Mouse (Mus musculus) 3134 (cell line): ENCODE results near the gene Cpne2.

ENCODE experiments used
- DNase-seq: peaks from one replicate; pipeline ENCODE4 v3.0.0-alpha.2; 2011; ENCODE audit warnings: low spot score; ENCODE audit not compliant: insufficient read length; ENCODE audit errors: extremely low read depth

Cpne2 gene

DNA sequence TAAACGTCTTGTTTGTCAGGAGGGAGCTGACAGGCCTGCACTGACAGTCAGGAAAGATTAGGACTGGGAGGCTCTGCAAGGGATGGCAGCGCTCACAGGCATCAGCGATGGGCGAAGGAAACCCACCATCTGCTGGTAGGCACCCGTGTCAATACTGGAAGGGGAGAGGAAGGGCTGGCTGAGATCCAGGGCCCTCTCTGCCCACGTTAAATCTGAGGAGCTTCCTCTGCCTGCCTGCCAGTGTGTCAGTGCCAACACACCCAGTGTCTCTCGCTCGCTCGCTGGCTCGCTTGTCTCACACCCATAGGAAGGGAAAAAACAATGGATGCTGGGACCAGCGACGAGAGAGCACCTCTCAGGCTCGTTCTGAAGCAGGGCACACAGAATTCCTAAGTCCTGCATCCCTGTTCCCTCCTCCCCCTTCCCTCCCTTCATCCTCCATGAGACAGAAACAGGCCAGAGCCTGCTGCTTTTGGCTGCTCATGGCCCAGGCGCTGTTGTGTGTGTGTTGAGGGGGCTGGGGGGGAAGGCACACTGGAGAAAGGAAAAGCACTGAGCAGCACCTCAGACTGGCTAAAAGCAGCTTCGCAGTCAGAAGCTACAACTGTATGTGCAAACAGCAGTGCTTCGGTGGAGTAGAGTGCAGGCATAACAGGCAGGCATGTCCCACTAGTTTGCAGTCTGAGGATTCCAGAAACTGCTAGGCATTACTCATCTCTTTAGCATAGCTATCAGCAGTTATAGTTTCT, 41.5 kb downstream of the Cpne2 start:
- no peak for DNase-seq

DNA sequence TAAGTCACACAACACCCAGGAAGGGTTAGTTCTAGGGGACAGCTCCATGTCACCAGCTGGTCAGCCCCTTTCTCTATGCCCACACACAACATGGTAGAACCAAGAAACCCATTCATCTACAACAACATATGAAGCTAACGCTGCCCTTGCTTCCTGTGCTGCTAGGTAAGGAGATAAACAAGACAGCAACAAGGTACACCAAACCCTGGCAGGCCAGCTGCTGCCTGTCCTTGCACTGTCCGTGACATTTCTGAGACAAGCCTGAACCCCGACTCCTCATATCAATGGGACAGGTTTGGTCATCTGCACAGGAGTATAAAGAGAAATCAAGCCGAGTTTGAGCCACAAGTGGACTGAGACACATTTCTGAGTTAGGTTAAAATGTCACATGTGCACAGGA, 42.4 kb downstream of the Cpne2 start:
- no peak for DNase-seq

DNA sequence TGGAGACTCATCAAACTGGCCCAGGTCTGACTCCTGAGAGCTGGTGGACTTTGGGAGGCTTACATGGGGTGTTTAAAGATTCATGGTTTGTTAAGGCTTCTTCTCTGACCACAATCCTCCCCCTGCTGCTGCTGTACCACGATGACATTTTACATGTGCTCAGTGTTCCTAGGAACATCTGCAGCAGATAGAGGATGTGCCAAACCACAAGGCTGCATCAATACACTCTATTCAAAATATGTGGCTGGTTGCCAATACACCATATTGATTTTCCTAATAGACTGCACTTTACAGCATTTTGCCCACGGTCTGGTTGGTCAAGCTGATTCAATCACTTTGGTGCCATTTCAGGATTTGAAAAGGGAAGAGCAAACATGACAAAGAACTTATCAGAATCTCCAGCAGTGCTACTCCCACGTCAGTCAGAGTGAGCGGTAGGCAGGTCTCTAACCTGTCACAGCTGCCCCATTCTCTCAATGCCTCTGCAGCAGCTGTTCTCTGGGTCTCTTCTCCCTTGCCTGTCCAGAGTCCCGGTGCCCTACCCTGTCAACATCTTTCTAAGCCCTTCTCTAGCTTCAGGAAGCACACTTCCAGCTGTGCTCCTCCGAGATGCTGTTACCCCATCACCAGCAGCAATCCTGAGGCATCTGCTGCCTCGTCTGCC, 49.2 kb downstream of the Cpne2 start:
- no peak for DNase-seq

DNA sequence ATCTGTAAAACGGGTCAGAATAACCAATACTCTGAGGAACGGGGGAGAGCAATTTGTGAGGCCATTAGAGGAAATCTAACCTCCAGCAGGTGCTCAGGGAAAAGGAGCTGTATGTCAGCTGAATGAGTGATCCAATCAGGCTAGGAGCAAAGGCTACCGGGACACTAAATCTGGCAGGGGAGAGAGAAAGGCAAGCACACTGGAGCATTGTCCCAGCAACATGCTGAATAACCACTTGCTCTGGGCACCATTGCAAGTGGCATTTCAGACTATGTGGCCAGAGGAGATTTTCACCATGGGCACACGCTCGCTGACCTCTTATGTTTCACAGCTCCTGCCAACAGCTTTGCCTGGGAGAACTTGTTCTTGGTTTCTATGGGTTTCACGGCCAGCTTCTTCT, 49.8 kb downstream of the Cpne2 start:
- DNase-seq: no peak

DNA sequence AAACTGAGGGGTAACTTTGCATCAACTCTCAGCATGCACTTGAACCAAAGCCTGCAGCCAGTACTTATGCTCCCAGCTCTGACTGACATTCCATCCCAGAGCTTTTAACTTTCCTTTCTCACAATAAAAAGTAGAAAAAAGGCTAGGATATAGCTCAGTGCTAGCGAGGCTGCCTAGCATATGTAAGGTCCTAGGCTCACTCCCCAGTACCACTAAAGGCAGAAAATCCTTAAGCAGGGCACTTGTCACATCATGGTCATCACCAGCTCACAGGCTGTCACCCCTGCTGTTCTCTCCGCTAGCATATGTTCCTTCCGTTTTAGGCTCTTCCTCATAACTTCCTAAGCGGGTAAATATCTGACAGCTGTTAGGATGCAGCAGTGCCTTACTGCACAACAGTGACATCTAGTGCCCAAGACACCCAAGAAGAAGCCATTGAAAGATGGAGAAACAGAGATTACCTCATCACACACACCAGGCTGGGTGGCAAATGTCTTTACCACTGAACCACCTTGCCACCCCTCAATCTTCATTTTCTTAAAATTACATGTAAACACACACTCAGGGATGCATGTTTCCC, 51.5 kb downstream of the Cpne2 start:
- DNase-seq: no peak

DNA sequence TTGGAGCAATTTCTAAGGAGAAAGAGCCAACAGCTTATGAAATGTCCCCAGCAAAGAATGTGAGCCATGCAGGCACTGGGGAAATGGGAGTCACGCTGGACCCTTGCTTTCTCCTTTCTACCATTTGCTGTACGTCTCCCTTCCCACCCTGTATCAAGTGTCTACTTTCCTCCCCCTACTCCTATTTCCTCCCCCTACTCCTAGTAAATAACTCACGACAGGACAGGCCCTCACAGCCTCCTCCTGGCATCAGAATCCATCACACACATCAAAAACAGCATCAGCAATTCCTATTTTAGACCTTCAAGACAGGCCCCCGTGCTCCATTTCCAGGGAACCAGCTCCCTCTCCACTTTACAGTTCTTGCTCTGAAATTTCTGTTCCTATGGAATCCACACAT, 58.9 kb downstream of the Cpne2 start:
- no peak for DNase-seq

DNA sequence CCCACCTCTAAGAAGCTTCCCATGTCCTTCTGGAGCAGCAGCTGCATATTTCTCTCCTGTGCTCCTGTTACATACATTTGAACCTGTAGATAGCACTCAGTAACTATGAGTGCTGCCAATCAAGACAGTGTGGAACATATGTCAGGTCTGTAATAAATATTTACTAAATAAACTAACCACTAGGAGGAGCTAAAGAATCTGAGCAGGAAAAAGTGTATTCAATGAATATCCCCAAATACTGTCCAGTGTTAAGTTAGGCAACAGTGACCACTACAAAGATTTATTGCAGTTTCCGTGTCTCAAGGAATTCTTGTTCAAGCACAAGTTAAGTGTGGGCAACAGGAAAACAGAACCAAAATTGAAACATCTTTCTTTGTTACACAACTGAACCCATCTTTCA, 61.4 kb downstream of the Cpne2 start:
- DNase-seq: no peak

DNA sequence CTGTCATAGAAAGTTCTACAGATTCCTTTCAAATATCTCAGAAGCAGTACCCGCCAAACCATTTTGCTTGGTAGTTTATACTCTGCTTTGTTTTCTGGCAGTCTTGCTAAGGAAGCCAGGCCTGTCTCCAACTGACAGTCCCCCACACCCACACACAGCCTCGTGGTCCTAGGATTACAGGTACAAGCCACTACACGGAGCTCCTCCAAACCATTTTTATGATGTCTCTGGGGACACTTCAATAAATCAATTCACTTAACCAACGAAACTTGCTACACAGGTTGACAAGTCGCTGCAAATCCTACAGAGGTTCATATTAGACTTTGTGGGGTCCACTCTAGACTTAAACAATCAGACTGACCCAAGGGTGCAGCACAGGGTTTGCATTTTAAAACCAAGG, 67.7 kb downstream of the Cpne2 start:
- DNase-seq: no peak

DNA sequence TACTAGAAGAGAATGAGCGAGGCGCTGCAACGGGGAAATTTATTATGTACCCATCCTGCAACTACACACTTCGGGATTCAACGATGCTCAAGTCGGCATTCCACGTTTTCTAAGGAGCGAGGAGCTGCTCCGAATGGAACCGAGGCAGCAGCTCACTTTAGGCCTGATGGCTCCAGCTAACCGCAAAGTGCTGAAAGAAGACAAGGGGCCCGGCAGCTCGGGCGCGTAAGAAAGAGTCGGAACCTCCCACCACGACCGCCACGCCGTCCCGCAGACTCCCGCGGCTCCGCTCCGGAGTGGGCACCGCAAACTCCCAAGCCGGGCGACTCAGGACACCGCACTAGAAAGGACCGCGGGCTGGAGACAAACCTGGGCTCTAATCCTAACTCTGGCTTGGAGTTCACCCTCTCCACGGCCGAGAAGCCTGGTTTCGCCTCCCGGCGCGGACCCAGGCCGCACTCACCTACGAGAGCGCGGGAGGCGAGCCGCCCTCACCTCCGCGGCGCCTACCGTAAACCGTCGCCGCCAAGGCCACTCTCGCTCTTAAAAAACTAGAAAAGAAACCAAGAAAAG, 68.3 kb downstream of the Cpne2 start:
- DNase-seq: no peak

DNA sequence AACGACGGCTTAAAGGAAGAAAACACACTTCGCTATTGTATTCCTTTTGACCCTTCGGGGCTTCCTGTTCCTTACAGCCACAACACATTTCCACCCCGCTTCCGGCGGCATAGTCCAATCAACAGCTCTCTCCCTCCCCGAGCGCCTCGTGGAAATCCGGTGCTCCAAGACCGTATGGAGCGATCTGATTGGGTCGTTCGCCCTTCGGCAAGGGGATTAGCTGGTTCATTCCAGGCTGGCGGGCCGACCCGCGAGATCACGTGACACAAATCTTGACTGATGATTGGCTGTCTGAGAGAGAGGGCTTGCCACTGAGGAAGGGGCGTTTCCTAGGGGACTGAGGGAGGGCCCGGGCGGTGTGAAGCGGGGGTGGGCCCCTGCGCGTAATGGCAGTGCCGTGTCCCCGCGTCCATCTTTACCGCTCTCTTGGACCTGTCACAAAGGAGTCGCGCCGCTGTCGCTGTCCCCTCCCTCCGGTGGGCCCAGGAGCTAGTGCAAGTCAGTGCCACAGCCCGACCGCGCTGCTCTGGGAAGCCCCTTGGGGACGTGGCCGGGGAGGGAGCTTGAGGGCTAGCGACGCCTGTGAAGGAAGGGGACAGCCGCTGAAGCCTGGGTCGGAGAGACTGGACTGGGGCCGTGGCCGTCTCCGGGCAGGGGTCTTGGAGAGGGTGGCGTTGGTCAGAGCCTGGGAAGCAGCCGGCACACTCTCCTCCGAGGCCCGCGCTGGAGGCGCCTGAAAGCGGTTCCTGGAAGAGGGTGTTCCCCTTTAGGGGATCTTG, 69.0 kb downstream of the Cpne2 start, which contains the start of the genes Rspry1 and Fam192a:
Rspry1 (plus strand) TSS at position 331 of the 779 bp plus-strand sequence.
Fam192a (minus strand) TSS at position 391 of the 779 bp plus-strand sequence.
- DNase-seq: peak; percentile 95

DNA sequence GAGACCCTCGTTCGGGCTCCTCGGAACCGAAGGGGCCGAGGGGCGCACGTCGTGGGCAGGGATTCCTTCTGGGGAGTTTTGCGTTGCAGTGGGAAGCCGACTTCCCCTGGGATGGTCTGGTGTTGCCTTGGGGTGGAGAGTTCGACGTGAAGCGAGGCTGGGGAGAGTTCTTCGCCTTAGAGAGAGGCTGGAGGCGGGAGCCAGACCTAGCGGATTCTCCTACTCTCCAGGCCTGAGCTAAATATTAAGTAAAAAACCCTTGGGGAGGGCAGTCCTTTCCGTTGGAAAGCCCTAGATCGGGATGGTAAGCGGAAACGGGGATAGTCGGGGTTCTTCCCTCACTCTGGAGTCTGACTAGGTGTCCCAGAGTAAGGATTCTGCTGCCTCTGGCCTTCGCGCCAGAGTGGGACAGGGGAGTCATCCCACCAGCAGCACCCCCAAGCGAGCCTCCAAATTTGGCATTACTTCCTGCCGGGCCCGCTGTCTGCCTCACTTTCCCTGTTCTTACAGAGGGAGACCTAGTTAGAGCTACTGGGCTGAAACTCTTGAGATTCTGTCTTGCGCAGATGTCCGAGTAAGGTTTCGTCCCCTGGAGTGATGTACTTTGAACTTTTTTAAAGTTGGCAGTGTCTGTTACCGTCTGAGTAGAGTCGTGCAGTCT, 69.8 kb downstream of the Cpne2 start:
- DNase-seq: peak; percentile 55

DNA sequence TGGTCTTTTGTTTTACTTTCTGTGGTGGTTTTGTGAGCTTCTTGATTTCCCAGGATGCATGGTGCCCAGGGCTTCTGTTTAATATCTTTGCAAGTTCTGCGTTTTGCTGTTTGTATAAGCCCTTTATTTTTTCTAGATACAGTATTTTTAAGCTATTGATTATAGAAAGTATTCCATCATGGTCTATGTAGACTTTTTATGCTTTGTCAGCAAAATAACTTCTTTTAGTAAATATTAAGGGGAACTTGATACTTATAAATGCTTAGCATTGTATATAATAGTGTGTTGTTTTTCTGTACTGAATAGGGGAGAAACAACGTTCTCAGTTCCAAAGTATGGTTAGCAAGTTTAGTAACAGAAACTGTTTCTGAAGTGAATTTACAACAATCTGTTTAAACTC, 71.2 kb downstream of the Cpne2 start:
- no peak for DNase-seq

DNA sequence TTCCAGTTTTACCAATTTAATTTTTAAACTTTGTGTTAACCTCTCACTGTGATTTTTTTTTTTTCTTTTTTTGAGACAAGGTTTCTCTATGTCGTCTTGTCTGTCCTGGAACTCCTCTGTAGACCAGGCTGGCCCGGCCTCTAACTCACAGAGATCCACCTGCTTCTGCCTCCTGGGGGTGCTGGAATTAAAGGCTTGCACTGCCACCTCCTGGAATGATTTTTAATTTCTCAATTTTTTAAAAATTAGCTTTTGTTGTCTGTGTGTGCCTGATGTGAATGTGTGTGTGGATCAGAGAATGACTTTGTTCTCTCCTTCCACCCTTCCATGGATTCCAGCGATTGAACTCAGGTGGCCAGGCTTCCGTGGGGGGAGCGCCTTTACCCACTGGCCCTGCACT, 74.3 kb downstream of the Cpne2 start:
- peak; percentile 10 for DNase-seq
